Mouse (Mus musculus) forebrain, postnatal 0 days (tissue): ENCODE measurements around the gene Suv39h2. TPM values are rescaled to one million over a fixed set of nuclear protein-coding genes. Genes with fewer than 3 reads are reported as not detected.

Source experiments
- ATAC-seq: fragments of 200-750 bp; cut with Nextera tagmentation; 2 replicates; pipeline ENCODE4 v1.8.0; 2017; ENCODE audit warnings: mild to moderate bottlenecking, moderate library complexity
- DNase-seq: peaks from one replicate; pipeline ENCODE4 v3.0.0-alpha.2; 2015
- H3K27ac ChIP-seq: fragments of 300-500 bp; sonication (generic); 2 replicates; pipeline ENCODE4 v1.5.1; 2014; ENCODE audit warnings: low read depth, mild to moderate bottlenecking, antibody characterized with exemption, low read length, moderate library complexity, mixed read lengths
- H3K27me3 ChIP-seq: fragments of 300-500 bp; sonication (generic); 2 replicates; pipeline ENCODE4 v1.6.1; 2014; ENCODE audit warnings: mild to moderate bottlenecking, low read length, mixed read lengths; ENCODE audit not compliant: insufficient read depth
- H3K36me3 ChIP-seq: fragments of 300-500 bp; sonication (generic); 2 replicates; pipeline ENCODE4 v1.6.1; 2014; ENCODE audit warnings: mild to moderate bottlenecking, moderate library complexity; ENCODE audit not compliant: insufficient read depth
- H3K4me1 ChIP-seq: fragments of 300-500 bp; sonication (generic); 2 replicates; pipeline ENCODE4 v1.6.1; 2014; ENCODE audit warnings: antibody characterized with exemption; ENCODE audit not compliant: insufficient read depth
- H3K4me2 ChIP-seq: fragments of 300-500 bp; sonication (generic); 2 replicates; pipeline ENCODE4 v1.6.1; 2014; ENCODE audit warnings: low read depth, mild to moderate bottlenecking, moderate library complexity
- H3K4me3 ChIP-seq: fragments of 300-500 bp; sonication (generic); 2 replicates; pipeline ENCODE4 v1.5.1; 2014; ENCODE audit warnings: low read depth, low read length, mixed read lengths
- H3K9ac ChIP-seq: fragments of 300-500 bp; sonication (generic); 2 replicates; pipeline ENCODE4 v1.6.1; 2014; ENCODE audit warnings: mild to moderate bottlenecking
- H3K9me3 ChIP-seq: fragments of 300-500 bp; sonication (generic); 2 replicates; pipeline ENCODE4 v1.6.1; 2016; ENCODE audit warnings: low read length
- CTCF ChIP-seq: sonication (generic); IDR thresholded peaks from 2 replicates; pipeline ENCODE4 v1.5.1; 2016; ENCODE audit warnings: antibody characterized with exemption, control low read depth, low read depth
- WGBS: fragments of 180-500 bp; shearing (Covaris S2); extraction: QIAGEN DNeasy Blood & Tissue Kit; methylation state at CpG from one replicate; pipeline ENCODE4 v1.1.7; 2014; 5-methylcytosine and 5-hydroxymethylcytosine counted together
- polyA plus RNA-seq: library from polyadenylated mRNA; unstranded; fragments of >200 nt; fragmentation: Nextera tagmentation; extraction: Ambion mirVana; gene quantifications from 2 replicates; pipeline ENCODE4 v1.2.1, GENCODE M21; 2015
- total RNA-seq: library from RNA; depleted of rRNA; stranded (reverse); fragments of >200 nt; gene quantifications from 2 replicates; pipeline ENCODE4 v1.2.3, GENCODE M21; 2014

The Suv39h2 gene
- total and polyA plus RNA-seq, 2 experiments from 2014 or later = 7.6 to 12.1 TPM

GRCm38 (mm10) chr2:3424579-3424910 is 50.3 kb downstream of the Suv39h2 start:
- Histone ChIP-seq H3K4me2 (peak overlapping the region; percentile 95), H3K4me1 (no peaks in the 10 kb centered on the region), H3K27me3 (no peaks in the 10 kb centered on the region), H3K27ac (no peak overlapping the region), H3K36me3 (peaks cover 12% of the 10 kb centered on the region; the same call in 1 of the 2 replicates), H3K9ac (peak overlapping the region; percentile 38), H3K9me3 (no peaks in the 10 kb centered on the region), H3K4me3 (peak overlapping the region; percentile 63)
- ATAC-seq (no peak), DNase-seq (peak; percentile 9)
- no peak for TF ChIP-seq CTCF
- 7% methylated on average over 10 of the region's 10 CpGs for WGBS

GRCm38 (mm10) chr2:3423841-3424578 is 50.8 kb downstream of the Suv39h2 start, which contains the start of gene Dclre1c:
Dclre1c (plus strand) TSS chr2:3424131.
- under 1% methylated on average over 29 of the region's 29 CpGs for WGBS
- peak within 1 kb of the TSS; percentile 95 for H3K4me2 ChIP-seq

GRCm38 (mm10) chr2:3422548-3422947 is 52.3 kb downstream of the Suv39h2 start, which contains the start of gene Meig1:
Meig1 (minus strand) TSS chr2:3422648.
- Histone ChIP-seq H3K27me3 (no peaks in the 10 kb centered on the region), H3K4me2 (no peak within 1 kb of the TSS), H3K27ac (no peak within 1 kb of the TSS), H3K9me3 (no peaks in the 10 kb centered on the region), H3K36me3 (no peaks in the 10 kb centered on the region), H3K9ac (no peak within 1 kb of the TSS), H3K4me3 (0 out of 2 replicates have a peak within 1 kb of the TSS, but pooled peaks have one; percentile 63), H3K4me1 (no peaks in the 10 kb centered on the region)
- DNase-seq (no peak), ATAC-seq (no peak)
- TF ChIP-seq CTCF = no peak
- 62% methylated on average over 3 of the region's 3 CpGs for WGBS

More at GRCm38 (mm10) chr2:3423841-3424578, 50.8 kb downstream of the Suv39h2 start, which contains the start of gene Dclre1c:
- peak within 1 kb of the TSS; percentile 63 for H3K4me3 ChIP-seq
- peaks cover 6% of the 10 kb centered on the region; the same call in 1 of the 2 replicates for H3K36me3 ChIP-seq
- H3K27me3 ChIP-seq = no peaks in the 10 kb centered on the region
- TF ChIP-seq CTCF = no peak
- peak within 1 kb of the TSS; percentile 38 for H3K9ac ChIP-seq
- H3K9me3 ChIP-seq = no peaks in the 10 kb centered on the region
- ATAC-seq = peak; percentile 99
- no peaks in the 10 kb centered on the region for H3K4me1 ChIP-seq
- DNase-seq = peak; percentile 91
- no peak within 1 kb of the TSS for H3K27ac ChIP-seq

GRCm38 (mm10) chr2:3420157-3420556 is 54.7 kb downstream of the Suv39h2 start:
- Histone ChIP-seq H3K9me3 (no peaks in the 10 kb centered on the region), H3K4me3 (no peak overlapping the region), H3K4me1 (no peaks in the 10 kb centered on the region), H3K9ac (no peak overlapping the region), H3K27me3 (no peaks in the 10 kb centered on the region), H3K4me2 (no peak overlapping the region), H3K36me3 (no peaks in the 10 kb centered on the region), H3K27ac (no peak overlapping the region)
- DNase-seq (peak; percentile 31), ATAC-seq (no peak)
- WGBS = 36% methylated on average over 4 of the region's 4 CpGs
- no peak for TF ChIP-seq CTCF

GRCm38 (mm10) chr2:3418883-3419431 is 55.9 kb downstream of the Suv39h2 start:
- Histone ChIP-seq H3K9ac (peak overlapping the region; percentile 48), H3K27ac (no peak overlapping the region), H3K4me2 (peak overlapping the region; percentile 59), H3K9me3 (no peaks in the 10 kb centered on the region), H3K27me3 (no peaks in the 10 kb centered on the region), H3K4me1 (no peaks in the 10 kb centered on the region), H3K4me3 (peak overlapping the region; percentile 49), H3K36me3 (no peaks in the 10 kb centered on the region)
- peak; percentile 94 for DNase-seq
- ATAC-seq = peak; percentile 90
- WGBS = 2% methylated on average over 38 of the region's 38 CpGs
- peak; percentile 28 for TF ChIP-seq CTCF

GRCm38 (mm10) chr2:3415676-3416075 is 59.2 kb downstream of the Suv39h2 start:
- no peak overlapping the region for H3K4me2 ChIP-seq
- H3K27ac ChIP-seq = no peak overlapping the region
- H3K36me3 ChIP-seq = no peaks in the 10 kb centered on the region
- no peaks in the 10 kb centered on the region for H3K27me3 ChIP-seq
- no peak overlapping the region for H3K9ac ChIP-seq
- no peaks in the 10 kb centered on the region for H3K9me3 ChIP-seq
- H3K4me3 ChIP-seq = no peak overlapping the region
- no peak for TF ChIP-seq CTCF
- ATAC-seq = no peak
- 67% methylated on average over 1 of the region's 1 CpGs for WGBS
- DNase-seq = no peak
- H3K4me1 ChIP-seq = no peaks in the 10 kb centered on the region

GRCm38 (mm10) chr2:3414241-3414640 is 60.6 kb downstream of the Suv39h2 start:
- Histone ChIP-seq H3K9ac (no peak overlapping the region), H3K27me3 (no peaks in the 10 kb centered on the region), H3K36me3 (no peaks in the 10 kb centered on the region), H3K4me1 (no peaks in the 10 kb centered on the region), H3K27ac (no peak overlapping the region), H3K9me3 (no peaks in the 10 kb centered on the region), H3K4me2 (no peak overlapping the region), H3K4me3 (no peak overlapping the region)
- peak; percentile 62 for DNase-seq
- no peak for ATAC-seq
- TF ChIP-seq CTCF = peak; percentile 78
- WGBS = 32% methylated on average over 4 of the region's 4 CpGs
